Mouse (Mus musculus) ZHBTc4 (cell line): Measurements from ENCODE around the gene Islr.
A peak's percentile ranks its signal among the peaks of the same experiment; 100 is the strongest.

Experiments used
- DNase-seq: peaks from one replicate; pipeline ENCODE4 v3.0.0-alpha.2; 2011; ENCODE audit warnings: low read depth, low spot score

Islr gene

GRCm38 (mm10) chr9:58196610-58197567 is 7.2 kb downstream of the Islr start:
- DNase-seq: peak; percentile 58

DNA sequence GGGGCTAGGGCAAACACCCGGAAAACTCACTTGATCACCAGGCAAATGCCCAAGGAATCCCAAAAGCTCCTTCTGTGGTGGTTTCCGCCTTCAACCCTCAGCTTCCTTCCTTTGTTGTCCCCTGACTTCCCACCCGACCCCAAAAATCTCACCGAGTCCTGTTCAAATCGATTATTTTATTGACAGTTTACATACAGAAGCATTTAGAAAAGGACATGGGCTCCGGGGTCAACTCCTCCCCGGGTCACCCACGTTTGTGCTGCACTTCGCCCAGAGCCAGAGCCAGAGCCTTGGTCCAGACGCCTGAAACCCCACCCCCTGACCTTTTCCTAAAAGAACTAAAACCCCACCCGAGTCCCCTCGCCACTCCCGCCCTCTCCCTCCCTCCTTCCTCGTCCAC is 8.0 kb downstream of the Islr start:
- no peak for DNase-seq

DNA sequence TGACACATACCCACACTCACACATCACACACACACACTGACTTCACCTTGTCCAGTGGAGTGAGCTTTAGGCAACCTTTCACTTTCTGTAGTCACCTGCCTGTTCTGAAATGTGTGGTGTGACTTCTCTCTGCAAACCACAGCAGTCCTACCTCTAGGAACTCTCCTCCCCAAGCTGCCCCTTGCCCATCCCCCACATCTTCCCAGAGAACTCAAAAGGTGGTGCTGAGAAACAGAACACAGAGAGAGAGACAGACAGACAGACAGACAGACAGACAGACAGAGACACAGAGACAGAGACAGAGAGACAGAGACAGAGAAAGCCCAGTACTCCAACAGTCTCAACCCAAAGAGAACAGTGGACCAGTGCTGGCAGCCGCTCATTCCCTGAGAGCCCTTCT is 8.4 kb downstream of the Islr start:
- DNase-seq: no peak

DNA sequence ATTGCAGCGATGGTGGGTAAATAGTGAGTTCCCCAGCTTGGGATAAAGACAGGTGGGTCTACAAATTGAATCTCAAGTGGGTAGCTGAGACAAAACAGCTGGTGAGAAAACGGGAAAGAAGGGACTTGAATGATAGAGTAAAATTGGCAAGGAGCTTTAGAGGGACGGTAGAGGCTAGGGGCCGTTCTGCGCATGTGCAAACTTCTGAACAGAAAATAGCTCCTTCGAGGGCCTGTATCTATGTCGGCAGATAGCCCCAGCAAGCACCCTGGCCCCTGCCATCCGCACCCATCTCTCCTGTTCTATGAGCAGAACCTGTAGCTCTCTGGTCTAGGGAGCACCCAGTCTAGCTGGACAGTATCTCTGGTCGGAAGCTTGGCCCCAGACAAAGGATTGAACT is 9.9 kb downstream of the Islr start:
- DNase-seq: no peak

- DNase-seq: no peak
Observed at GRCm38 (mm10) chr9:58184456-58184855, 19.6 kb downstream of the Islr start.

- no peak for DNase-seq
Observed at GRCm38 (mm10) chr9:58179390-58179789, 24.7 kb downstream of the Islr start.

DNA sequence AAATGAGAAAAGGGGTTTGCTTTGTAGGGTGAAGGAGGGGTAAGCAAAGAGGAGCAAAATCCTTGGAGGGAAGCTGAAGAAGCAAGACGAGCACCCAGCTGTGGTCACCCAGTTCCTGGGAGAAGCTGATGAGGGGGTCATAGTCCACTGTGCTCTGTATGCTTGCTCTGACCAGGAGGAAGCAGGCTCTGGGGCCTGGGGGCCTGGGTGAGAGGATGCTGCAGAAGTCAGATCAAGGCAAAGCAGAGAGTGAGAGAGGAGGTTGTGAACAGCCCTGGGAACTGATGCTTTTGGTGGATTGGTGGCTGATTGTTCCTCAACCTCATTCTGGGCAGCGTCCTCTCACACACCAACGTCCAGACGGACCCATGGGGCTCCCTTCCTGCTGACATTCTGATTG is 26.9 kb downstream of the Islr start:
- DNase-seq: no peak

GRCm38 (mm10) chr9:58175745-58176487 is 28.2 kb downstream of the Islr start:
- DNase-seq: no peak

GRCm38 (mm10) chr9:58174818-58175251 is 29.3 kb downstream of the Islr start:
- peak; percentile 55 for DNase-seq

- no peak for DNase-seq
Observed at GRCm38 (mm10) chr9:58172863-58173262, 31.2 kb downstream of the Islr start.

DNA sequence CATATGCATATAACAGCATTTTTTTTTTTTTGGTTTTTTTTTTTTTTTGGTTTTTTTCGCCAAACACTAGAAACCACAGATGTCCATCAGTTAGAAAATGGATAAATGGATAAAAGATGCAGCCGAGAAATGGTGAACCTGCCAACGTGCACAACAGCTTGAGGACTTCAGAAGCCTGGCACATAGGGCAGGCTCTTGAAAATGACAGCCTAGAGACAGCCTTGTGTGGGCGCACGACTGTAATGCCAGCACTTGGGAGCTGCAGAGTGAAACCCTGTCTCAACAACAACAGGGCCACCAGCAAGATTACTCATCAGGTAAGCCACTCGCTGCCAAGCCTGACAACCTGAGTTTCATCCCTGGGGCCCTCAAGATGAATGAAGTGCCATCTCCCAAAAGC is 34.7 kb downstream of the Islr start:
- DNase-seq: no peak

- DNase-seq: no peak
Observed at GRCm38 (mm10) chr9:58168880-58169279, 35.2 kb downstream of the Islr start.

- no peak for DNase-seq
Observed at GRCm38 (mm10) chr9:58165779-58166178, 38.3 kb downstream of the Islr start.

DNA sequence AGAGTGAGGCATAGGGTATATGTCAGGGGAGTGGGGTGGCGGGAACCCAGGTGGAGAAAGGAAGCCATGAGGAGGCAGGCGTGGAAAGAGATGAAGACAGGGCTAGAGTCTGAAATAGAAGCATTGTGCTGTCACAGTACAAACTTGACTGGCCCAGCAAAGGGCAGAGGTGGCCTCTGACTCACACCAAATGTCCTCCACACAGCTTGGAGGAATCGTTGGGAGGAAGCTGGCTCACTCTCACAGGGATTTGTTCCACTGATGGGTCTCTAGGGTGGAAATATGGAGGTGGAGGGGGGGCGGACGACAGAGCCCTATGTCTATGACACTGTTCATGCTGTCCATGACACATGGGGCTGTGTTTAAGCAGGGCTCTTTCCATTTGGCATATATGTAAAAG is 41.0 kb downstream of the Islr start:
- DNase-seq: no peak

DNA sequence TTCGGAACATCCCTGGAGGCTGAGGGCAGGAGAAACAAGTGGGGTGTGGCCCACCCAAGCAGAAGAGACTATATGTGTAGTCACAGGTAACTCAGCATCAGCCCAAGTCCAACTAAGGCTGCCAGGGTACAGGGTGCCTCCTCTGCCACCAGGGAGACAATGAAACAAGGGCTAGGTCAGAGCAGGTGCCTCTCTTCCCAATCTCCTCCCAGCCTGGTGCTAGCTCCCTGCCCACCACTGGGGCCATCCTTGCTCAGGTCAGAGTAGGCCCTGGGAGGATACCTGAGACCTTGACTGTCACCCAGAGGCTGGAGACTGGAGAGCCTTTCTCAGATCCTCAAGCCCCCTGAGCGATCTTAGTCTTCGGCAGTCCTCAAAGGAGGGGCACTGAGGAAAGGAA is 41.9 kb downstream of the Islr start:
- no peak for DNase-seq

GRCm38 (mm10) chr9:58160315-58160714 is 43.8 kb downstream of the Islr start:
- no peak for DNase-seq

- DNase-seq: no peak
Observed at GRCm38 (mm10) chr9:58159855-58160254, 44.3 kb downstream of the Islr start.

DNA sequence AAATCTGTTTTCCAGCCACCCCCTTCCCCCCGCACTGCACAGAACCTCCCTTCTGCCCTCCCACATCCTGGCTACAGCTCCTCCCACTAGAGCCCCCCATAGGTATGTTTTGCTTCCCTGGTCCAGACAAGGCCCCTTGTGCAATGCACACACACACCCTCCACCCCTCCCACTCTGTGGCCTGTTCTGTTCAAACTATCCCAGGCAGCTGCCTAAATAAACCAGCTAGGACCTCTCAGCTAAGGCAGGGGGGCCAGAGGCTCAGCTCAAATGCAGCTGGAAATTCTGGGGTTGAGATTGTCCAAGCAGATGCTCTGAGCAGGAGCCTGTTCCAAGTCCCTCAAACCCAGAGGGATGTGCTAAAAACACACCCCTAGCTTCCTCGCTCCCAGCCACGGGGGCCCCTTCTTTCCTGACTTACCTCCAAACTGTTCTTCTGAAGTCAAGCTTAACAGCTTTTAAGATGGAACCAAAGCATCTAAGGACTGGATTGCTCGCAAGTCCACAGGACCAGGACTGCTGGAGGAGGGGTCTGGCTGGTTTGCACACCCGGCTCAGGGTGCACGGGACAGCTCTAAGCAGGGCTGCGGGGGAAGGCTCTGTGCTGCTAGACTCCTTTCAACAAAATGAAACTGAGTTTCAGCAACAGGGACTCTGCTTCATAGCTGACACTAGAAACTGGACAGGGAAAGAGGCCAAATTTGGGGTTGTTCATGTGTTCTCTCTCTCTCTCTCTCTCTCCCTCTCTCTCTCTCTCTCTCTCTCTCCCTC is 45.4 kb downstream of the Islr start:
- DNase-seq: no peak

GRCm38 (mm10) chr9:58157838-58158237 is 46.3 kb downstream of the Islr start:
- DNase-seq: no peak

DNA sequence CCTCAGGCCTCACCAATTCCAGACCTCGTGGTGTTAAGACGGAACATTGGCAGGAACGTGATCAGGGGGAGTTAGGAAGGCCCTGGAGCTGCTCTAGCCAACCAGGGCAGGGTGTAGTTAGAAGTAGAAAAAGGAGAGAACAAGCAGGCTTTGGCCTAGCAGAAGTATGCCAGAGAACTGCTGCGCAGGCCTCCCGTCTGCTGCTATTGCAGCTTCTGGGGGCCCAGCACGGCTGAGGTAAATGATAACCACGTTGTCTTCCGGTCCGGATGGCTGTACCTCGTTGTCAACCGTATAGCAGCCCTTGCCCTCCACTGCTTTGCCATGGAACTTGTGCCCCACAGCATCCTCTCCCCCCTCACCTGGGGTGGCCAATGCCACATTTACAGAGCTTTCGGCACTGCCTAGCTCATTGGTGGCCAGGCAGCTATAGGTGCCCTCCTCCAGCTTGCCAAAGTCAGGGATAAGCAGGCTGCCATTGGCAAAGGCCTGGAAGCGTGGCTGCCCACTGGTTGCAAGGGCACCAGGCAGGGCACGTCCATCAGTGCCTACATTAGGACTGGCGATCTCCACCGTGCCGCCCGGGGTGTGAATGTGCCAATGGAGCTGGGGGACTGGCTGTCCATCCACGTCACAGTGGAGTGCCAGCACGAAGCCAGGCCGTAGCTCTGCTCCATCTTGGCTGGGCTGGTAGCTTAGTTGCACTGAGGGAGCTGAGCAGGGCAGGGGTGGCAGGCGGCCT is 47.1 kb downstream of the Islr start:
- DNase-seq: no peak

- DNase-seq: no peak
Observed at GRCm38 (mm10) chr9:58155366-58155765, 48.7 kb downstream of the Islr start.
